Mouse (Mus musculus) limb, embryonic 13.5 days (tissue): ENCODE data around the gene Slc17a4. TPM values are rescaled to one million over a fixed set of nuclear protein-coding genes. Genes with fewer than 3 reads are reported as not detected.

Experiments used
- ATAC-seq: fragments of 200-750 bp; cut with Nextera tagmentation; 2 replicates; pipeline ENCODE4 v1.8.0; 2017; ENCODE audit warnings: low read depth, moderate number of reproducible peaks, moderate TSS enrichment; ENCODE audit not compliant: low FRiP score
- H3K27ac ChIP-seq: fragments of 300-500 bp; sonication (generic); 2 replicates; pipeline ENCODE4 v1.5.1; 2015; ENCODE audit warnings: inconsistent platforms, mild to moderate bottlenecking, moderate library complexity
- H3K27me3 ChIP-seq: fragments of 300-500 bp; sonication (generic); 2 replicates; pipeline ENCODE4 v1.6.1; 2015; ENCODE audit warnings: mild to moderate bottlenecking, inconsistent platforms
- H3K36me3 ChIP-seq: fragments of 300-500 bp; sonication (generic); 2 replicates; pipeline ENCODE4 v1.6.1; 2015; ENCODE audit warnings: inconsistent platforms, mild to moderate bottlenecking, moderate library complexity
- H3K4me1 ChIP-seq: fragments of 300-500 bp; sonication (generic); 2 replicates; pipeline ENCODE4 v1.6.1; 2015; ENCODE audit warnings: inconsistent platforms
- H3K4me2 ChIP-seq: fragments of 300-500 bp; sonication (generic); replicated peaks from 2 replicates; pipeline ENCODE4 v1.6.1; 2015; ENCODE audit warnings: inconsistent platforms, mild to moderate bottlenecking, moderate library complexity
- H3K4me3 ChIP-seq: fragments of 300-500 bp; sonication (generic); 2 replicates; pipeline ENCODE4 v1.5.1; 2015; ENCODE audit warnings: moderate library complexity, mild to moderate bottlenecking, inconsistent platforms
- H3K9ac ChIP-seq: fragments of 300-500 bp; sonication (generic); 2 replicates; pipeline ENCODE4 v1.6.1; 2015; ENCODE audit warnings: mild to moderate bottlenecking, inconsistent platforms
- H3K9me3 ChIP-seq: fragments of 300-500 bp; sonication (generic); 2 replicates; pipeline ENCODE4 v1.6.1; 2016; ENCODE audit warnings: inconsistent platforms
- WGBS: fragments of 180-500 bp; shearing (Covaris S2); methylation state at CpG from one replicate; pipeline ENCODE4 v1.1.7; 2015; 5-methylcytosine and 5-hydroxymethylcytosine counted together
- microRNA-seq: library from miRNA; unstranded; fragments of <30 nt; microRNA quantifications from one replicate; pipeline ENCODE4, GENCODE M21; 2016
- polyA plus RNA-seq: library from polyadenylated mRNA; unstranded; fragments of >200 nt; fragmentation: Nextera tagmentation; extraction: Ambion mirVana; gene quantifications from 2 replicates; pipeline ENCODE4 v1.2.1, GENCODE M21; 2015

The Slc17a4 gene
- polyA plus RNA-seq, 1 experiment from 2014 or later, result not detected

DNA sequence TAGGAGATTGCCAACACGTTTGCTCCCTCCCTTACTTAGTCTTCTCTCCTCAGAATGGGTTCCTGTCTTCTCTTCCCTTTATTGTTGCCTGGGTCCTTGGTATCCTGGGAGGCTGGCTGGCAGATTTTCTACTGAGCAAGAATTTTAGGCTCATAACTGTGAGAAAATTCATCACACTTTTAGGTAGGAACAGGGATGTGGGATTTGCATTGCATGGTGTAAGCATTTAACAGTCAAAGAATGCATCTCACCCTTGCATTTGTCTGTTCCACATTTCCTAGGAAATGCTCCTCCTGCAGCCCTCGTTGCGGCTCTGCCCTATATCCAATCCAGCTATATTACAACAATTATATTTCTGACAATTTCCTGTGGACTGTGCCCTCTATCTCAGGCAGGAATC, 58.4 kb downstream of the Slc17a4 start:
- H3K4me2 ChIP-seq, result no peak overlapping the region
- WGBS, result 59% methylated on average over 3 of the region's 3 CpGs
- H3K36me3 ChIP-seq, result no peaks in the 10 kb centered on the region
- H3K9ac ChIP-seq, result no peak overlapping the region
- H3K27me3 ChIP-seq, result no peaks in the 10 kb centered on the region
- no peak overlapping the region for H3K4me3 ChIP-seq
- H3K9me3 ChIP-seq, result no peaks in the 10 kb centered on the region
- H3K27ac ChIP-seq, result no peak overlapping the region
- ATAC-seq, result no peak
- no peaks in the 10 kb centered on the region for H3K4me1 ChIP-seq

DNA sequence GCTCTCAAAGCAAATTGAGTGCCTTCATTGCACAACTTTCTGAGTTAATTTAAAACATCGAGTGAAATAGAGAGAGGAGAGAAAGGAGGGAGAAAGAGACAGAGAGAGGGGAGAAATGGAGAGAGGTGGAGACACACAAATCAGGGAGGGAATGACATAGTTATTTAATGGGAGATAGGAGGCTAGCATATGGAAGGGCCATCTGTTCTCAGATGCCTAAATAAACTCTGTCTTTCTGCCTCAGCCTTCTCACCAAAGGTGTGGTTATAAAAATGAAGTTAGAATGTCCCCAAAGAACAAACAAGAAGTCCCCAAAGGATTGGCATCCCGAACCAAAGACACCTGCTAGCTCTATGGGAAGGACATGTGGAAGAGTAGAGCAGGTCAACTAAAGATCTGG, 65.5 kb downstream of the Slc17a4 start:
- peaks cover 11% of the 10 kb centered on the region for H3K4me1 ChIP-seq
- H3K4me2 ChIP-seq, result no peak overlapping the region
- H3K4me3 ChIP-seq, result no peak overlapping the region
- no peaks in the 10 kb centered on the region for H3K27me3 ChIP-seq
- no peak overlapping the region for H3K27ac ChIP-seq
- no peak overlapping the region for H3K9ac ChIP-seq
- no peaks in the 10 kb centered on the region for H3K9me3 ChIP-seq
- WGBS, result 73% methylated on average over 2 of the region's 2 CpGs
- ATAC-seq, result no peak
- no peaks in the 10 kb centered on the region for H3K36me3 ChIP-seq

Small RNAs within 50 kb of the gene (microRNA-seq; reads per million reads assigned to microRNA genes)
- not detected for gene Gm44344

Other genes with a start within 250 kb of the Slc17a4 start
- gene Hist1h2ac, start 231.1 kb downstream of the Slc17a4 start, polyA plus RNA-seq, result 1.00 and 1.3 TPM in 2 replicates
- gene Hist1h2bc, start 230.8 kb downstream of the Slc17a4 start, polyA plus RNA-seq, result 35.3 and 35.7 TPM in 2 replicates
- 0.36 and 0.43 TPM in 2 replicates for gene Hist1h1t, start 219.2 kb downstream of the Slc17a4 start, polyA plus RNA-seq
- 9.0 and 10.3 TPM in 2 replicates for gene Hist1h4c, start 216.6 kb downstream of the Slc17a4 start, polyA plus RNA-seq
- gene Hfe, start 204.2 kb downstream of the Slc17a4 start, polyA plus RNA-seq, result 5.2 and 5.5 TPM in 2 replicates
- 22.0 and 23.8 TPM in 2 replicates for gene Hist1h1c, start 176.2 kb downstream of the Slc17a4 start, polyA plus RNA-seq
- gene Hist1h3c, start 169.4 kb downstream of the Slc17a4 start, polyA plus RNA-seq, result 17.7 and 20.6 TPM in 2 replicates
- gene Hist1h2bb, start 168.3 kb downstream of the Slc17a4 start, polyA plus RNA-seq, result 2.2 and 3.1 TPM in 2 replicates
- 47.8 and 56.8 TPM in 2 replicates for gene Hist1h2ab, start 163.9 kb downstream of the Slc17a4 start, polyA plus RNA-seq
- 14.7 and 16.3 TPM in 2 replicates for gene Hist1h3b, start 162.7 kb downstream of the Slc17a4 start, polyA plus RNA-seq
- 7.2 and 13.5 TPM in 2 replicates for gene Hist1h4b, start 158.0 kb downstream of the Slc17a4 start, polyA plus RNA-seq
- gene Hist1h4a, start 153.8 kb downstream of the Slc17a4 start, polyA plus RNA-seq, result 0.65 TPM in 1 of 2 replicates, not detected in the other
- gene Hist1h3a, start 152.6 kb downstream of the Slc17a4 start, polyA plus RNA-seq, result 11.8 and 14.9 TPM in 2 replicates
- gene Hist1h1a, start 151.3 kb downstream of the Slc17a4 start, polyA plus RNA-seq, result 4.3 and 6.0 TPM in 2 replicates
- gene Trim38, start 145.1 kb downstream of the Slc17a4 start, polyA plus RNA-seq, result not detected in 2 replicates
- not detected in 2 replicates for gene Slc17a2, start 108.0 kb downstream of the Slc17a4 start, polyA plus RNA-seq
- gene Slc17a3, start 75.6 kb downstream of the Slc17a4 start, polyA plus RNA-seq, result 0.20 and 0.29 TPM in 2 replicates
- gene Slc17a1, start 47.3 kb downstream of the Slc17a4 start, polyA plus RNA-seq, result not detected in 2 replicates
- not detected in 2 replicates for gene Hist1h2ba, start 19.1 kb upstream of the Slc17a4 start, polyA plus RNA-seq
- not detected in 2 replicates for gene Hist1h2aa, start 19.5 kb upstream of the Slc17a4 start, polyA plus RNA-seq
- 0.27 TPM in 1 of 2 replicates, not detected in the other for gene Scgn, start 76.2 kb upstream of the Slc17a4 start, polyA plus RNA-seq